Mouse (Mus musculus) right cerebral cortex, postnatal 36 days (tissue): Measurements from ENCODE around the gene Rnf182.

Experiments used
- DNase-seq, 2 experiments: peaks; one replicate each; pipeline ENCODE4 v3.0.0; 2022; ENCODE audit warnings: low spot score in 2 of 2, mixed read lengths in 1 of 2

The Rnf182 gene

DNA sequence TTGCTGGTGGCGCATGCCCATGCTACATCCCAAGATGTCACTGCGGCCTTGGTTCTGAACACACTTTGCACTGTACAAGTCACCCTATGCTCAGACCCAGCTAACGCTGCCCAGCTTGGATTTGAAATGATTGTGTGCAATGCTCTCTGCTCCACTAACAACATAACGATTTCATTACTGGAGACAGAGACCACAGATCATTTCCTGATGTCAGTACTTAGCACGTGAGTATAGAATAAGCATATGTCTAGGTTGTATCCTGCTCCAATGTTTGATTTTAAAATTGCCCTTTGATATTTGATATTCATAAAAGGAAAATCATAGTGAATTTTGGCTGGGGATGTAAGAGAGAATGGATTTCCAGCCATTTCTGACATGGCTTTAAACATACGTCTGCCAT is 3.5 kb upstream of the Rnf182 start:
- DNase-seq = no peak

DNA sequence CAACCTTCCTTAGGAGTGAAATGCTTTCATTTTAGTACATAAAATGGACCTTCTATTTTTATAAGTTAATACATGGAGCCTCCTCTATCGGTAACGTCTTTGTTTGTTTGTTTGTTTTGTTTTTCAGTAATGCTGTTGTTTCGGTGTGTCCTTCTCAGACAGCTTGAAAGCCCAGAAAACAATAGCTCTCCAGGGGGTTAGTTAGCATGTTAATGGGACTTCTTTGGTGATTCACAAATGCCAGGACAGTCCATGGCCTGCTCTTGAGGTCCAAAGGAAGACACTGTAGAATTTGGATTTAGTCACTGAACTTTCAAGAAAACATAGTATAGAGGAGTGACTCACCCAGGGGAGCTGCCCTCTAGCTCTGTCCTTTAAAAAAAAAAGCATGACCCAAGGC is 843 bp upstream of the Rnf182 start:
- no peak for DNase-seq

DNA sequence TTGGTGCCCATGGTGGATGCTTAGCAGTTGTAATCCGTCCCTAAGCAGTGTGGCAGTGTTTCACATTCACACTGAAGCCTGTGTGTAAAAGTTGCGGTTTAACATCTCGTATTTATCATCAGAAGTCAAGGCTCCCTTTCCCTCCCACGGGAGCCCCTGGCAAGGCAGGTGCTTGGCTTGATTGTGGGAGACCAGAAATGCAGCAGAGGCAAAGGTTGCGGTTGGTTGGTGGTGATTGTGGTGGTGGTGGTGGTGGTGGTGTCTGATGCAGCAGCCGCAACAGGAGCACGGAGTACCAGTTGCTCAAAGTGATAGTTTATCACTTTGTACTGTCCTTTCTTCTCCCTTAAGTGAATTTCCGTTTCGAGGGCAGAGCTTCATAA is 325 bp upstream of the Rnf182 start:
- DNase-seq = no peak

DNA sequence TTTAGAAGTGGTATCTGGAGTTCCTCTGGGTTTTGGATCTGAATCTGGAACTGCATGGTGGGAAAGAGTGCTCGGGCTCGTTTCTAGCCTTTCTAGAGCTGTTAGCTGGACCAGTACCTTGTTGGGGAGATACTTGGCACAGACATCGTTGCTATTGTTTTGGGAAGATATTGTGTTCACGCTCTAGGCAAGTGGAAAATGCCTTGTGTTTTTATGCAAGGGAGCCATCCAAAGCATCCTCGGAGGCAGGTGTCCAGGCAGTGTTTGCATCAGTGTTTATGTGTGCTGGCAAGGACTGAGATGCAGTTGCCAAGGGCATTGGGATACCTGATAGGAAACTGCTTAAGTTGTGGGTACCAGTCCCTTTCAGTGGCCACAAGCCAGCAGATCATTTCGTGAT is 1.0 kb downstream of the Rnf182 start:
- DNase-seq = no peak

DNA sequence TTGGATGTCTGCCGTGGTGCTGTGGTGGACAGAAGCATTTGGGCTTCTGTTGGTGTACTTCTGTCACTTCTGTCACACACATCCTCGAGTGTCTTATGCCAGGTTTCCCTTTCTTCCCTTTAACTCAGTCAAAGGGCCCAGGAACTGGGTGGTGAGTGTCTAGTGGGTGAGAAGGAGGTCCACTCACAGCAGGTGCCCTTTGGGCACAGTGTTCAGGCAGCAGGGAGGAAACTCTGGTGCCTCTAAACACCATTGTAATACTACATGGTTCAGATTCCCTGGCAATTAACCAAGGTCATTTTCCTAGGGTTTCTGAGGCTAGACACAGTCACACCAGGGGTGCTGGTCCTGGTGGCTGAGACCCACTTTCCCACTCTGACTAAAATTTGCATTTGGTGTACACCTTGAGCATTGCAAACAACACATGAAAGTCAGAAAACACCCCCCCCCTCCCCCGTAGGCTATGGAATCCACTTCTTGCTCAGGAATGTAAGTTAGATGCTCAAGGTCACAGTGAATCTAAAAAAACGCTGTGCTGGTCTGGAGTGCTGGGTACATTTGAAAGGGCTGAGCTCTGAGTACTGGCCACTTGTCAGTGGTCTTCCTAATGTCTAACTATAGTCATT is 4.2 kb downstream of the Rnf182 start:
- DNase-seq = no peak

DNA sequence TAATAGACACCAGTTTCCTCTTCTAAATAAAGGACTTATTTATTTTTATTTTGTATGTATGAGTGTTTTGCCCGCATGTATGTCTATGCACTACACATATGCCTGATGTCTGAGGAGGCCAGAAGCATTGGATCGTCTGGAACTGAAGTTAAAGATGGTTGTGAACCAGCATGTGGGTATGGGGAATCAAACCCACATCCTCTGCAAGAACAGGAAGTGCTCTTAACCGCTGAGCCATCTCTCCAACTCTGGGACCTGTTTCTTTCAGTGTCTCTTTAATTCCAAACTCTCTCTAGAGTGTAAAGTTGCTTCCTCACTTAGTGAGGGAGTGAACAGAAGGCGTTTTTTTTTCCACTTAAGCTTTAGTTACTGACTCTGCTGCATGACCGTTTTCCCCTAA is 12.4 kb downstream of the Rnf182 start:
- no peak for DNase-seq

DNA sequence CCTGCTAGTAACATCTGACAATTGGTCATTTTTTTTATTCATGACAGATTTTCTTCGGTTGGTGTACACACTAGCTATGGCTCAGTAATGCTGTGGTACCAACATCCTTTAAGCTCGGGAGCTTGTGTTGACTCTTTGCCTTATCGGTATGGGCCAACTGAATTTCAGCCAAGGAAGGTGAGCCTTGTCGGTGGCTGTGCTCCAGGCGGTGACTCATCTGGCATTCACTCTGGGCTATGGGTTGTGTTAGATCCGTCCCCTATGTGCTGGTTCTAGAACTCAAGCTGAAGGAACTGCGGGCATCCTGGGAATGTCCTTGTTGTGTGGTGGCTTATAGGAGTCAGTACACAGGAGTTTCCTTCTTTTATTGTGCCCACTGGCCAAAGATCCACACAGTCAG is 14.3 kb downstream of the Rnf182 start:
- DNase-seq = no peak

DNA sequence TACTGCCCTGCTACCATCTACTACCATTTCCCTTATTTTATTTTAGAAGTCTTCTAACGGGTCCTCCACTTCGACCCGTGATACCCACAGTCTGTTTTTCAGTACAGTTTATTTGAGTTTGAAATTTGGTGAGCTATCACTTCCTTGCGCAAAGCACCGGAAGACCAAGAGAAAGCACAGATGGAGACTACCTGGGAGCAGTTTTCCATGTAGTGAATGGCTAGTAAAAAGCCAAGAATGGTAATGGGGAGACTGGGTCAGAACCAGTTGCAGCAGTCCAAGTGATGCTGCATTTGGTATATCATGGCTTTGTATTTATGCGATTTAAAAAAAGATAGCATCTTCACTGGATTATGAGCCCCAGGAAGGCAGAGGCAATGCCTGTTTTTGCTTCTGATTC is 15.8 kb downstream of the Rnf182 start:
- no peak for DNase-seq

DNA sequence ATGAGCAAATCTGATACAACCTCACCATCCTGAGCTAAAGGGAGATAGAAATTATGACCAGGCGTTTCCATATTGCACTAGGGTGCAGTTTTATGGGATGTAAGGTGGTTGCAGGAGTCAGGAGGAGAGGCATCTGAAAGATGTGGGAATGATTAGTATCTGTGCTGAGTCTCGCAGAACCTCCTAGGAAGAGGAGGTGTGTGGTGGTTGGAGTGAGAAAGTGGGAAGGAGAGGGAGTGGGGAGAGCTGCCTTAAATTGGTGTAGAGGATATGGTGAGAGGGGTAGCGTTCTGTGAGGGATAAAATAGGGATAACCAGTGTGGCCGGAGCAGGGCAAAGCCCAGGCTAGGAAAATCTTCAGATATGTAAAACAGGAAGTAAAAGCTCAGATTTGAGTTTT is 17.5 kb downstream of the Rnf182 start:
- no peak for DNase-seq

DNA sequence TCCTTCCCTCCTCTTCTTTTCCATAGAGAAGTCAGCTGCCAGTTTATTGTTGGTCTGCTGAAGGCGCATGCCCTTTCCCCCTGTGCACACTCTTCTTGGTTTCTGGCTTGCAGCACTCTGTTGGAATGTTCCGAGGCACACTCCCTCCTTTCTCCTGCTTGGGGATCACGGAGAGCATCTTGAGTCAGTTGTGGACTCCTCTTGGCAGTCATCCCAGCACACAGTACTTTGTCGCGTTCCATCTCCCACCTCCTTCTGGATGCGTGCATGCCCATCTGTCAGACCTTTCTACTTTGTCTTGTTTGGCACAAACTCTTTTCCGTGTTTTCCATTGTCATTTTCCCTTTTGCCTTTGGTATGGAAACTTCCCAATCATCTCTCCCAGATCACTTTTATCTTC is 22.2 kb downstream of the Rnf182 start:
- peak in 1 of 2 experiments; percentile 39 for DNase-seq

DNA sequence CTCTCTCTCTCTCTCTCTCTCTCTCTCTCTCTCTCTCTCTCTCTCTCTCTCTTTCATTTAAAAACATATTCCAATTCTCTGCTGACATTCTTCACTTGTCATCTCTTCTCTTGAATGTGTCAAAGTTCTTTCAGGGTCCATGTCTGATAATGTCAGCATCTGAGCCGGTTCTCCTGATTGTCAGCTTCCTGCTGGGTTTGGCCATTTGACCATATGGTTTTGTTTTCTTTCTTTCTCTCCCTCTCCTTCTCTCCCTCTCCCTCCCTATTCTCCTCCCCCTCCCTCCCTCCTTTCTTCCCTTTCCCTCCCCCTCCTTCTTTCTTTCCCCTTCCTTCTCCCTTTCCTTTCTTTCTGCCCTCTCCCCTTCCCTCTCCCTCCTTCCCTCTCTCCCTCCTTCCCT is 29.5 kb downstream of the Rnf182 start:
- DNase-seq = no peak

DNA sequence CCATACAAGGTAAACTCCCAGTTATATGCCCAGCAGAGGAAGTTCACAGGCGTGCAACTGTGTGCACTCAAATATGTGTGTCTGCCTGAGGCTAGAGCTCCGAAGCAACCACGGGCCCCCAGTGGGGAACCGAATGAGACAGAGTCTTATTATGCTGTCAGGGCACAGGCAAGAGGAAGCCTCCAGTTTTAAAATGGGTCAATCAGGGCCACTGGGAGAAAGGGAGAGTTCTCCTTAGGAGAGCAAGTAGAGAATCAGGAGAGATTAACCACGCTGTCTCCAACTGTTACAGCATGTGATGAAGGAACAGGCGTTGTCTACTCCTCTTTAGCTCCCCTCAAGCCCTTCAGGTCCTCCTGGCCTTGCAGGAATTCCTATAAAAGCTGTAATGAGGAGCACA is 33.0 kb downstream of the Rnf182 start:
- no peak for DNase-seq

DNA sequence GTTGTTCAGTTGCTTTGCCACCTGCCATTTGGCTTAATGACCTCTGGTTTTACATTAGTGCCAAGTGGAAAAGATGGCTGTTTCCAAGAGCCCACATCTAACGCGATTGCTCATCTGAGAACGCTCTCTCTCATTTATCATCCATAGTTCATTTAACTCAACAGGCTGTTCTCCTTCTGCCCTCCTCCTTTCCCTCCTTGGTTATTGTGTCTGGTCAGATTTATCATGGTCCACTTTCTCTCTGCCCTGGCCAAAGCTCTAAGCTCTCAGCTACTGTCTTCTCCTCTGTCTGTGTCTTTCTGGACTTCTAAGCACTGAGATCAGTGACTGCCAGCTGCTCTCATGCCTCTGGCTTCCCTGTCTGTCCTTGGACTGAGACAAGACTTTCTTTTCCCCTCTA is 35.8 kb downstream of the Rnf182 start:
- DNase-seq = no peak

DNA sequence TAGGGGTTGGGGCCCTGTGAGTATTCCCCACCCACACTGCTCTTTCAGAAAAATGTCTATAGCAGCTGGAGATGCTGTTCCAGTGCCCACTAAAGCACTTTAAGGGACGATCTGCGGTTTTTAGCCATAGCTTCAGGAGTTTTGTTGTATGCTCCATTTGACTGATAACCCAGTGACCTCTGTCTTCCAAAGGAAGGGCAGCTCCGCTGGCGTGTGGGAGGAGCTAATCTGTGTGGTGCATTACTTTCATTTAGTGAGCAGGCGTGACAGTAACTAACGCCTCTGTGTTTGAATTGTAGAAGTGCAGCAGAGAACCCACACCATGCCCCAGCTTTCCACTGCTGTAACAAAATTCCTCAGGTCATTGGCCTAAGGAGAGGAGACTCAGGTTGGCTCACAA is 38.6 kb downstream of the Rnf182 start:
- no peak for DNase-seq

DNA sequence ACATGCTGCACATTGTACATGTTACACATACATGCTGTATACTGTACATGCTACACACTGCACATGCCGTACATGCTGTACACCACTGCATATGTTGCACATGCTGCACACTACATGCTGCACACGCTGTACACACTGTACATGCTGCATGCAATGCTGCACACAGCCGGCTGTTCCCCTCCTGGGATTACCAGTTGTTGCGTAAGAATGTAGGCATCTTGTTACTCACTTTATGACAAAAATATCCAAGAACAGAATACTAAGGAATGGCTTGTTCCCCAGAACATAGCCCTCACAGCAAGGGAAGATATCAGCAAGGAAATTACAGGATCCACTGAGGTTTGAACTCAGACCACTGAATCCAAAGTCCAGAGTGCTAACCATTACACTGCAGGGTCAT is 47.7 kb downstream of the Rnf182 start:
- DNase-seq = peak in 1 of 2 experiments; percentile 18

DNA sequence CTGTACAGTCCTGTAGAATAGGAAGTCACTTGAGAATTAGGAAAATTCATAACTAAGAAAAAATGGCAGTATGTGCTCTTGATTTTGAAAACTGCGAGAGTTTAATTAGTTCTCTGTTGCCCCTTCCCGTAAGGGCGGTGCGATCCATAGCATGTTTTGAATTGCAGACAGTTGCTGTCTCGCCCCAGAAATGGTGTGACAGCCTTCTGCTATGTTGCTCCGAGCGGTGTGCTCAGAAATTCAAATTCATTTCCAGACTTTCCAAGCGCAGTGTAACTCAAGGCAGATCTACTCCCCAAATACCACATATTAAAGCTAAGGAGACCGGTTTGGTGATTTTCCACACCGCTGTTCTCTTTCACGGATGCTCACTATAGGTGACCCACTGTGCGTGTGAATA is 50.6 kb downstream of the Rnf182 start:
- DNase-seq = no peak

DNA sequence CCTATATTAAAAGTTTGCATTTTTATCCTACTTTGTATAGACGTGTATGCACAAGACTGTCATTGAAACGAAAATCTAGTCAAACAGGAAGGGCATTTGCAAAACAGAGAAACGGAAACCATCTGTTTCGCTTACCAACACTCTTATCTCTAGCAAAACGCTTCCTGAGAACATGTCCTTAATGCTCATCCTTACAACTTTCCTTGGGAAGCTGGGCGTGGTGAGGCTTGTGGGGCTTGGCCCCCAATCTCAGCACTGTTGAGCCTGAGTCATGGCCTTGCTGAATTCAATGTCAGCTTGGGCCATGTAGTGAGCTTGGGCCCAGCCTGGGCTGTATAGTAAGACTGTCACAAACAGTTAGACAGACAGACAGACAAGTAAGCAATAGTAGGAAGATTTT is 51.4 kb downstream of the Rnf182 start:
- no peak for DNase-seq

DNA sequence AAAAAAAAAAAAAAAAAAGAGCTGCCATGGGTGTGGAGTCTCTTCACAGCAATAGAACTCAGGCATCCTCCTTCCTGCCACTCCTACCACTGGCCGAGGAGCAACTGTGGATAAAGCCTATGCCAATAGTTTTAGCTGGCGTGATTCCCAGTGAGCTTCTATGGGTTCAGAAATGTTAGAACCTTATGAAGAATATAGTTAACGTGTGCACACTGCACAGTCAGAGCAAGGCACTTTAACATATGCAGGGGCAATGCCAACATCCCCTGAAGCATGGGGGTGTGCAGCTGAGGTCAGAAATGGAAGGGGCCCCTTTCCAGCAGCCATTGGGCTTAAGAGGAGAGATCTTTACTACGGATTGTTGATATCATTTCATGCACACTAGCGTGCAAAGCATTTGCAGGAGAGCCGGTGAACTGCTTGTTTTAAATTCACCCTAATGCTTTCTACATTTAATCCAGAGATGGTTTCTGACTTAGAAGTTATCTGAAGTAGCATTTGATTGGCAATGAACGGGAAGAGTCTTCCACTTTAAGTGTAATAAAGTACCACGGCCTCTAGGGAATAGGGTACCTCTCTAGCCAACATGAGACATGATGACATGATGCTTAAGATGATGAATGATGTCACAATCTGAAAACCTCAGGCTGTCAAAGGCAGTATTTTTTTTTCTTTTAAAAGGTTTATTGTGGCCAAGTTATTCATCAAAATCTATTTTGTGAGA is 61.8 kb downstream of the Rnf182 start:
- no peak for DNase-seq

DNA sequence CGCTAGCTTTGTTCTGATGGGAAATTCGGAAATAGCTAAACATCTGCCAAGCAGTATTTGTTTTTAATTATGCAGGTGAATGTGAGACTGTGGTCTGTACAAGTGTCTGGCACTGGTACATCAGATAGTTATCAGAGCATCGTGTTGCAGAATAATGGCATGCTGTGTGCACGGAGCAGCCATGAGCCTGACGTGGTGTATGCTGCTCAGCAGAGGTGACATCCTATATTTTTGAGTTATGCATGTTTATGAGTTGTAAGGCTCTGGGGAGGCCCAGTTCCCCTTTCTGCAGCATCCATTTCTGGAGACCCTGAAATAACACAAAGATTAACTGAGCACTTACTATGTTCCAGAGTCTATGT is 62.4 kb downstream of the Rnf182 start:
- no peak for DNase-seq

DNA sequence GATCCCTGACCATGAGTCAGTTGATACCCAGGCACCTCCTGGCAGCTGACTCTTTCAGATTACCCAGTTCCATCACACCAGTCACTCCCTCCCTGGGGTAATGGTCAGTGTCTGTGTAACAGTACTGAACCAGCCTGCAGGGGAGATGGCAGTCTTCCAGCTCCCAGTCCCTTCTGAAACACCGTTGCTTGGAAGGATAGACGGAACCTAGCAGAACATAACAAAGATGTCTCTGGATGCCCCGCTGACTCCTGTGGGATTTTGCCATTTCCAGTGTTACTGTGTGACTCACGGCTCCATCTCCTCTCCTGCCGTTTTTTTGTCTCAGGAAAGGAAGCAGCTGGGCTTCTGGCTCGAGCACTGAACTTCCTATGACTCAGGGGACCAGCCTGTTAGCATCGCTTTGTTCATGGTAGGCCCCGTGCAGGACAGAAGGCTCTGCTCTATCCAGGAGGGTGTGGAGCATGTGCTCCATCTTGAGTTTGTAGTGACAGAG is 69.0 kb downstream of the Rnf182 start:
- no peak for DNase-seq

DNA sequence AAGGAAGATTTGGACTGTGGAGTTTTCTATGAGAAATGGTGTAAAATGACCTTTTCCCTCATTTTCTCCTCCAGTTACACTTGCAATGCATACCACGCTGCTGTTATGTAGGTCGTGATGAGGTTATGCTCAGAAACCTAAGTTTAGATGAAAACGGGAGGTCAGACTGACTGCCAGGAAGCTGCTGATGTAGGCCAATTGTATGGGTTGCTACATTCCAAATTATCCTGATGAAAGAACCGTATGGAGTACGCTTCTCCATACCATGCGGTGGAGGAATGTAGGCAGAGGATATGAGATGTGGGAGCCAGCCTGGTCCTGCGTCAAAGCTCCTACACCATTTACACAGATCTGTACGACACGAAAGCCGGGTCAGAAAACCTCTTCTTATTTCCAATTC is 72.6 kb downstream of the Rnf182 start:
- DNase-seq = no peak

DNA sequence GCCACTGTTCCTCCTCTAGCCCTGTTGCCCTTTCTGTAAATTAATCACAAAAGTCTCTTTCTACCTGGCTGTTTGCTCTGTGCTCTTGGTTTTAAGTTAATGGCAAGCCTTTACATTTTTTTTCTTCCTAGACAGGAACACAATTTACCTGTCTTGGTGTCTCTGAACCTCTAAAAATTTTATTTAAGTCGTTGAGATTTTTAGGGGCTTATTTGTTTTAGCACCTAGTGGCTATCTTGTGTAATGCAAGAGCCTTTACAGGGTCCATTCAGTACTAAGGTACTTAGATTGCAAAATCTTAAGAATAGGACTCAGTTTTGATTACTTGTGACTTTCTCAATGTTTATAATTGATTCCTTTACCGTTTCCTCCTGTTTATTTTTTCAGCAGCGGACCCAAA is 76.2 kb downstream of the Rnf182 start:
- DNase-seq = no peak

DNA sequence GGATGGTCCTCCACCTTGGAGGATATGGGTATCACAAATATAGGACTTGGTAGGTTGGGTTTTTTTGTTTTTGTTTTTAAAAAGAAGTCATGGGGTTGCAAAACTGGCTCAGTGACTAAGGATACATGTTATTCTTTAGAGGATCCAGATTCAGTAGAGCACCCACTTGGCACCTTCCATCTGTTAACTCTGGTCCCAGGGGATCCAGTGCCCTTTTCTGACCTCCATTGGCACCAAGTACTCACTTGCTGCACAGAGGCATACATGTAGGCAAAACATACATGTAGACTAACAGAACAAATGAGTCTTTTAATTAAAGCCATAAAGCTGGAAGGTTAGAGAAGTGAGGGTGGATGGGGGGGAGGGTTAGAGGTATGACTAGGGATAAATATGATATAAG is 80.0 kb downstream of the Rnf182 start:
- DNase-seq = no peak

DNA sequence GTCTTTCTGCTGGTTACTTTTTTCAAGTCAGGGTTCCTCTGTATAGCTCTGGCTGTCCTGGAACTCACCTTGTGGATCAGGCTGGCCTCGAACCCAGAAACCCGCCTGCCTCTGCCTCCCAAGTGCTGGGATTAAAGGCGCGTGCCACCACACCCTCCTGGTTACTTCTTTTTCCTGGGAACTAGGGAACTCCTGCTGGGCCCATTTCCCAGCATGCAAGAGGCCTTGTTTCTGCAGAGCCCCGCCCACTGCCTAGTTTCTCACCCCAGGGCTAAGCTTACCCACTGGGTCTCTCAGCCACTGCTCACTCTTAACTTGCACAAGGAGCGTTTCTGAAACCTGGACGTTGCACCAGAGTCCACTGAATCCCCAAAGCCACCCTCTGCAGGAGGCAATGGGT is 80.5 kb downstream of the Rnf182 start:
- DNase-seq = no peak
